Mouse (Mus musculus): ENCODE data around the gene Hnrnpl. TPM values are rescaled to one million over a fixed set of nuclear protein-coding genes. Genes with fewer than 3 reads are reported as not detected.

Hnrnpl gene
- polyA plus RNA-seq, 1 experiment from 2014 or later: 144 TPM

DNA sequence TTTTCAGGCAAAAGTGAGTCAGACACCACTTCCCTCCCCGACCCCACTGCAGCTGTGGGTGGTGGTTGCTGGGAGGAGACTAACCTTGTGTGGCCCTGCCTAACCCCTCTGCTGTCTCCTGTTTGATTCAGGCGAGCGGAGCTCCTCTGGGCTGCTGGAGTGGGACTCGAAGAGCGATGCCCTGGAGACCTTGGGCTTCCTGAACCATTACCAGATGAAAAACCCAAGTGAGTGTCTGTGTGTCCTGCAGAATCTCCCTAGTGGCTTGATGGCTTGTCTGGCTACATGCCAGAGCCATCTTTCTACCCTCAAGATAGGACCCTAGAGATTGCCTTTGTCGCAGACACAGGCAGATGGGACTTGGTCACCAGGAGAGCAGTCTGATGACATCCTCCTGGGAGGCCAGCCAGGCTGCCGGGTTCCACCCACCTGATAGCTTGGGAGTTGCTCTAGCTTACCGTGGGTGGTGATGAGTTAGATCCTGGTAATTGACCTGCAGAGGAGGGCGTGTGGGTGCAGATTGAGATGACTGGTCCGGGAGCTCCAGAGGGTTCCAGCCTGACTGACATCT lies 13.0 kb downstream of the Hnrnpl start:
- no peak overlapping the region for H3K4me3 ChIP-seq (ENCODE audit: low read depth, low read length)
- no peaks in the 10 kb centered on the region for H3K9me3 ChIP-seq (ENCODE audit: control insufficient read depth)
- H3K4me2 ChIP-seq (replicated peaks; ENCODE audit: low read depth): no peak overlapping the region
- no peak for ATAC-seq
- no peak for TF ChIP-seq CTCF (IDR thresholded peaks at IDR 0.05; ENCODE audit: low read depth)
- H3K27ac ChIP-seq (ENCODE audit: low read depth, low read length): peak overlapping the region; percentile 58
- H3K27me3 ChIP-seq (replicated peaks; ENCODE audit: control insufficient read depth, insufficient read depth, low read length): no peaks in the 10 kb centered on the region
- H3K36me3 ChIP-seq (ENCODE audit: control insufficient read depth, insufficient read depth): peaks cover 67% of the 10 kb centered on the region
- 53% methylated on average over 10 of the region's 10 CpGs for WGBS
- H3K4me1 ChIP-seq (replicated peaks; ENCODE audit: control insufficient read depth, insufficient read depth, low read length): no peaks in the 10 kb centered on the region
- H3K9ac ChIP-seq (ENCODE audit: low read depth, low read length): no peak overlapping the region

DNA sequence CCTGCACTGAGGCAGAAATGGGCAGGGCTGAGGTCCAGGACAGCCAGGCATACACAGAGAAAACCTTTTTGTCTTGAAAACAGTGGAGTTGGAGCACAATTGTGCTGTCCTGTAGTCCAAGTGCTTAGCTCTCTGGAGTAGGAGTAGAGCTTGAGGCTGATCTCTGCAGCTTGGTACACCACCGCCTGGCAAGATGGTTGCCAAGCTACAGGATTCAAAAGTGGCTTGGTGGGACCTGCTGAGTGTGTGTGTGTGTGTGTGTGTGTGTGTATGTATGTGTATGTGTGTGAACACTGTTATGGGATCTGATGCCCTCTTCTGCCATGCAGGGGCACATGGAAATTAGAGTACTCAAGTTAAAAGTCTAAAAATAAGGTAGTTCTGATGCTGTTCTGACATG lies 14.2 kb downstream of the Hnrnpl start:
- Histone ChIP-seq H3K4me1 (replicated peaks; ENCODE audit: control insufficient read depth, insufficient read depth, low read length) (no peaks in the 10 kb centered on the region), H3K4me3 (ENCODE audit: low read depth, low read length) (no peak overlapping the region), H3K27me3 (replicated peaks; ENCODE audit: control insufficient read depth, insufficient read depth, low read length) (no peaks in the 10 kb centered on the region), H3K27ac (ENCODE audit: low read depth, low read length) (no peak overlapping the region), H3K9me3 (ENCODE audit: control insufficient read depth) (no peaks in the 10 kb centered on the region), H3K4me2 (replicated peaks; ENCODE audit: low read depth) (no peak overlapping the region), H3K36me3 (ENCODE audit: control insufficient read depth, insufficient read depth) (peaks cover 58% of the 10 kb centered on the region), H3K9ac (ENCODE audit: low read depth, low read length) (no peak overlapping the region)
- 81% methylated on average over 1 of the region's 1 CpGs for WGBS
- TF ChIP-seq CTCF (IDR thresholded peaks at IDR 0.05; ENCODE audit: low read depth): no peak
- no peak for ATAC-seq

DNA sequence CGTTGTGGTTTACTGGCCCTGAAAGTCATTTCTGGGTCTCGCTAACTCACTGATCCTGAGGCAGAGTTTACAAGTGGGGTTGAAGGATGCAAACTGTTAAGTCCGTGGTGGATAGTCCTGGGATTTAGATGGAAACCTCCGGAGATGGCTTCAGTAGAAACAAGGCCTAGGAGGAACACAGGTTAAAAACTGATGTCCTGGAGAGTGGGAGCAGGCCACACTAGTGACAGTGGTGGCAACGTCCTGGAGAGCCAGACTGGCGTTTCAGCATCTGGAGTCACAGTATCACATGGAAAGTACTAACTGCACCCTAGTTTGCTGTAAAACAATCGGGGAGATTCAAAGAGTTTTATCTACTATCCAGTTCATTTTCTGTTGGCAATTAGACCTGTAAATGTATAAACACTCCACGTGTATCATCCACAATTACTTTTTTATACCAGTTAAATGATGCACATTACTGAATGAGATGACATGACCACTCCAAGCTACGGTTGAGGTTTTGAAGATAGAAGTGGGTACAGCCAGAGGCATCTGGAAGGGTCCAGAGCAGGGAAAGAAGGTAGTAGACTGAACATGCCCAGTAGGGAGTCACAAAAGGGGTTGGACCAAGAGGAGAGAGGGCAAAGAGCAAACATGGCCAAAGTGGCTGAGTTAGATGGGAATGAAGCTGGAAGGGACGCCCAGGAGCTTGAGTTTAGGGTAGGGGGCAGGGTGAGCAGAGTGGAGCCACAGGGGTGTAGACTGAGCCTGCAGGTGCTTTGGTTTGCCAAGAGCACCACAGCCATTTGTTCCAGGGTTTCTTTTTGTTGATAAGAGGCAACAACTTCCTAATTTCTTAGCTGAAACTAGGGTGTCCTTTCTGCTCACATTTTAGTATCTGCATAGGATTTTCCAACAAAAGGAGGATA lies 14.9 kb downstream of the Hnrnpl start:
- peaks cover 51% of the 10 kb centered on the region for H3K36me3 ChIP-seq (ENCODE audit: control insufficient read depth, insufficient read depth)
- H3K9me3 ChIP-seq (ENCODE audit: control insufficient read depth): no peaks in the 10 kb centered on the region
- no peaks in the 10 kb centered on the region for H3K4me1 ChIP-seq (replicated peaks; ENCODE audit: control insufficient read depth, insufficient read depth, low read length)
- peak overlapping the region; percentile 37; the same call in 1 of the 2 replicates for H3K27ac ChIP-seq (ENCODE audit: low read depth, low read length)
- WGBS: 35% methylated on average over 10 of the region's 10 CpGs
- no peak overlapping the region for H3K9ac ChIP-seq (ENCODE audit: low read depth, low read length)
- ATAC-seq: no peak
- no peak overlapping the region for H3K4me3 ChIP-seq (ENCODE audit: low read depth, low read length)
- no peak for TF ChIP-seq CTCF (IDR thresholded peaks at IDR 0.05; ENCODE audit: low read depth)
- no peaks in the 10 kb centered on the region for H3K27me3 ChIP-seq (replicated peaks; ENCODE audit: control insufficient read depth, insufficient read depth, low read length)
- H3K4me2 ChIP-seq (replicated peaks; ENCODE audit: low read depth): no peak overlapping the region

DNA sequence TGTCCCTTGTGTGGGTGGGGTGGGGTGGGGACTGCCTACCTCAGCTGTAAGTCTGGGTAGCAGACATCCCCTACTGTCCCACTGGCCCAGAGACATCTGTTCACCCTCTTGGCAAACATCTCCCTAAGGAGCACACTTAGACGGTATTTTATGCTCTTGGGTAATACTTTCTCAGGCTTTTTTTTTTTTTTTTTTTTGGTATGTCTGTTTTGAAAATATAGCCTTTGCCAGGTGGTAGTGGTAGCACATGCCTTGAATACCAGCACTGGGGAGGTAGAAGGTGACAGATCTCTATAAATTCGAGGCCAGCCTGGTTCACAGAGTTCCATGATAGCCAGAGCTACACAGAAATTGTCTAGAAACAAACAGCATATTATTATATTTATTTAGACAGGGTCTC lies 15.6 kb downstream of the Hnrnpl start:
- no peak overlapping the region for H3K4me3 ChIP-seq (ENCODE audit: low read depth, low read length)
- H3K27me3 ChIP-seq (replicated peaks; ENCODE audit: control insufficient read depth, insufficient read depth, low read length): no peaks in the 10 kb centered on the region
- ATAC-seq: no peak
- peak overlapping the region; percentile 76 for H3K27ac ChIP-seq (ENCODE audit: low read depth, low read length)
- peaks cover 48% of the 10 kb centered on the region for H3K36me3 ChIP-seq (ENCODE audit: control insufficient read depth, insufficient read depth)
- TF ChIP-seq CTCF (IDR thresholded peaks at IDR 0.05; ENCODE audit: low read depth): no peak
- H3K9me3 ChIP-seq (ENCODE audit: control insufficient read depth): no peaks in the 10 kb centered on the region
- H3K4me2 ChIP-seq (replicated peaks; ENCODE audit: low read depth): no peak overlapping the region
- 31% methylated on average over 2 of the region's 2 CpGs for WGBS
- H3K9ac ChIP-seq (ENCODE audit: low read depth, low read length): no peak overlapping the region
- H3K4me1 ChIP-seq (replicated peaks; ENCODE audit: control insufficient read depth, insufficient read depth, low read length): no peaks in the 10 kb centered on the region

DNA sequence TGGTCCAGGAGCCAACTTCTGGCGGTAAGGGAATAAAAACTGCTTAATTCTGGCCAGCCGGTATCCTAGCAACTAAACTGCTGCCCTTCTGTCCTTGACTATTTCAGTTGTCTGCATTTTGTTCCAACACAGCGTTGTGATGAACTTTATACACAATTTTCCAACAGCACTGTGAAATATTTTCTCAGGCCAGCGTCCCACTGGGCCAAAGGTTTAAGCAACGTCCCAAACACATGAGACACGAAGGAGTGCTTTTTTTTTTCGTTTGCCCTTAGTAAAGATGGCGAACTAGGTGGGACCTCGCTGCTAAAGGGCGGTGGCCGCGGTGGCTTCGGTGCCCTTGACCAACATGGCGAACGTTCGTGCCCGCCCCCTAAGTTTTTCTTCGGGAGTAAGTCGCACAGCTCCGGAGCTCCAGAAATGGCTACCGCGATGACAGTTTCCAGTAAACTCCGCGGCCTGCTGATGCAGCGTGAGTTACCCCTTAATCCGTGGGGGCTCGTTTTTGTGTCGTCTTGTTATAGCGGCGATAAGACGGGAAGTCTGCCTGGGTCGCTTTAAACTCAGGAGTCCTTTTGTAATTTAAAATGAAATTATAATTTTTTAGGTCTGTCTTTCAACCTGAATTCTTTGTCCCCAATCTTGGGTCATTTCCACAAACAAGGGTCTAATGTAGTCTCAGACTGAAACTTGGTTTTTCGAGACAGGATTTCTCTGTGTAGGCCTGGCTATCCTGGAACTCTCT lies 16.8 kb downstream of the Hnrnpl start, which contains the start of gene Ech1:
TSS of gene Ech1 (plus strand) at position 277 of the 745 bp plus-strand sequence.
- peak within 1 kb of the TSS; percentile 76 for H3K27ac ChIP-seq (ENCODE audit: low read depth, low read length)
- ATAC-seq: peak; percentile 71
- no peaks in the 10 kb centered on the region for H3K4me1 ChIP-seq (replicated peaks; ENCODE audit: control insufficient read depth, insufficient read depth, low read length)
- peaks cover 49% of the 10 kb centered on the region for H3K36me3 ChIP-seq (ENCODE audit: control insufficient read depth, insufficient read depth)
- H3K4me3 ChIP-seq (ENCODE audit: low read depth, low read length): peak within 1 kb of the TSS; percentile 46
- TF ChIP-seq CTCF (IDR thresholded peaks at IDR 0.05; ENCODE audit: low read depth): no peak
- H3K9me3 ChIP-seq (ENCODE audit: control insufficient read depth): no peaks in the 10 kb centered on the region
- H3K9ac ChIP-seq (ENCODE audit: low read depth, low read length): peak within 1 kb of the TSS; percentile 65
- WGBS: 2% methylated on average over 33 of the region's 33 CpGs
- peak within 1 kb of the TSS; percentile 67 for H3K4me2 ChIP-seq (replicated peaks; ENCODE audit: low read depth)
- H3K27me3 ChIP-seq (replicated peaks; ENCODE audit: control insufficient read depth, insufficient read depth, low read length): no peaks in the 10 kb centered on the region

Measured in intestine, postnatal 0 days (tissue).